Mouse (Mus musculus): Measurements from ENCODE around the gene Acsl4. TPM values are rescaled to one million over a fixed set of nuclear protein-coding genes. Genes with fewer than 3 reads are reported as not detected.

Acsl4 gene
- total RNA-seq, 2 experiments from 2014 or later, result 18.6 to 30.2 TPM

Other genes with a start within 250 kb of the Acsl4 start
- gene Gucy2f, start 193.6 kb downstream of the Acsl4 start, total RNA-seq (2014; fragmentation: Nextera tagmentation), result not detected in 2 replicates
- not detected in 2 replicates for gene Gucy2f, start 193.6 kb downstream of the Acsl4 start, total RNA-seq (2017)
- gene Nxt2, start 163.8 kb downstream of the Acsl4 start, total RNA-seq (2014; fragmentation: Nextera tagmentation), result 5.0 and 7.4 TPM in 2 replicates
- 17.0 and 20.7 TPM in 2 replicates for gene Nxt2, start 163.8 kb downstream of the Acsl4 start, total RNA-seq (2017)
- not detected in 2 replicates for gene Kcne1l, start 84.2 kb downstream of the Acsl4 start, total RNA-seq (2014; fragmentation: Nextera tagmentation)
- gene Kcne1l, start 84.2 kb downstream of the Acsl4 start, total RNA-seq (2017), result not detected in 2 replicates